Comparison of ENCODE assay signal across 10 mouse cellular contexts in the genomic region with DNA sequence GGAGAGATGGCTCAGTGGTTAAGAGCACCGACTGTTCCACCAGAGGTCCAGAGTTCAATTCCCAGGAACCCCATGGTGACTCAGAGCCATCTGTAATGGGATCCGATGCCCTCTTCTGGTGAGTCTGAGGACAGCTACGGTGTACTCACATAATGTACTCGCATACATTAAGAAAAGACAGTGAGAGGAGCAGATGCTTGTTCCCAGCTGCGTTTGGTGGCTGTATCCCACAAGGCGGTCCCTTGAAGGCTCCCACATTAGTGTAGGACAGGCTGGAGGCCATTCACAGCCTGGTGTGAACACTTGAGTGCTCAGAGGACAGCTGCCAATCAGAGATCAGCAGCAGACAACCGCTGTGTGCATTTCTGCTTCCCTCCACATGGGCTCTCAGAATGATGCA. TPM values are rescaled to one million over a fixed set of nuclear protein-coding genes. Genes with fewer than 3 reads are reported as not detected.
DNase-seq lines count a peak whose midpoint lies in the region; ATAC-seq and TF ChIP-seq lines count a peak whose summit lies in the region.
"Had no signal": no experiment of that assay in that cellular context is flagged by ENCODE, and none has a peak within 500 bp of the region (broad histone marks: within the 10 kb centered on the region; RNA-seq: fewer than 3 reads in every experiment).

No protein-coding gene starts in this region.

- H3K4me2 ChIP-seq in midbrain, embryonic 15.5 days = no peak overlapping the region

- no peak overlapping the region for H3K4me3 ChIP-seq in heart, adult 2 months
- no peak overlapping the region for H3K4me3 ChIP-seq in midbrain, embryonic 10.5 days
- H3K4me3 ChIP-seq in midbrain, embryonic 15.5 days = no peak overlapping the region

- H3K9me3 ChIP-seq in midbrain, embryonic 10.5 days (replicated peaks) = no peaks in the 10 kb centered on the region
- H3K9me3 ChIP-seq in midbrain, embryonic 15.5 days = no peaks in the 10 kb centered on the region

- TF ChIP-seq POLR2A in heart, adult 2 months (IDR thresholded peaks at IDR 0.05; ENCODE audit: insufficient read depth, low read depth, low read length) = no peak

- H3K36me3 ChIP-seq in heart, adult 2 months (ENCODE audit: control insufficient read depth, insufficient read depth, low read length) = no peaks in the 10 kb centered on the region
- peaks cover 77% of the 10 kb centered on the region for H3K36me3 ChIP-seq in midbrain, embryonic 10.5 days
- H3K36me3 ChIP-seq in midbrain, embryonic 15.5 days (replicated peaks) = peaks cover 41% of the 10 kb centered on the region

- H3K27me3 ChIP-seq in heart, adult 2 months (ENCODE audit: control insufficient read depth, insufficient read depth, low read length) = no peaks in the 10 kb centered on the region
- H3K27me3 ChIP-seq in midbrain, embryonic 10.5 days (ENCODE audit: low read depth, poor library complexity, severe bottlenecking) = no peaks in the 10 kb centered on the region
- H3K27me3 ChIP-seq in midbrain, embryonic 15.5 days (replicated peaks) = no peaks in the 10 kb centered on the region

- intact Hi-C loops in heart, adult 2 months (cut with DNase I) = no loop called here

- no peak for TF ChIP-seq EP300 in heart, adult 2 months (IDR thresholded peaks at IDR 0.05; ENCODE audit: insufficient read depth, low read depth, low read length)

- no peak overlapping the region for H3K27ac ChIP-seq in heart, adult 2 months
- no peak overlapping the region for H3K27ac ChIP-seq in midbrain, embryonic 10.5 days (replicated peaks)
- H3K27ac ChIP-seq in midbrain, embryonic 15.5 days = no peak overlapping the region
- H3K27ac ChIP-seq: macrophage had no signal

- no peak for ATAC-seq in midbrain, embryonic 15.5 days (replicated peaks)
- ATAC-seq: activated CD4-positive, CD25-positive, alpha-beta regulatory T cell, adult 4 months had no signal

- DNase-seq in heart, adult 2 months = no peak
- no peak for DNase-seq in heart, postnatal 4 days
- peak; percentile 44 for DNase-seq in midbrain, embryonic 10.5 days (ENCODE audit: low spot score)
- peak; percentile 34 for DNase-seq in brain, adult 2 months (ENCODE audit: low read depth, low spot score)
- peak; percentile 64 for DNase-seq in retina, postnatal 1 day
- no peak for DNase-seq in right cerebral cortex, postnatal 36 days (ENCODE audit: low spot score in 2 of 2)
- DNase-seq in ovary, postnatal 14 days (ENCODE audit: low spot score) = no peak

- no peak overlapping the region for H3K9ac ChIP-seq in heart, adult 2 months (ENCODE audit: low read depth, low read length)
- no peak overlapping the region for H3K9ac ChIP-seq in midbrain, embryonic 15.5 days

- TF ChIP-seq CTCF in heart, adult 2 months (IDR thresholded peaks at IDR 0.05) = peak; percentile 35

- H3K79me2 ChIP-seq in heart, adult 2 months (replicated peaks; ENCODE audit: control insufficient read depth, insufficient read depth, low read length) = peaks cover 4% of the 10 kb centered on the region

- 72% methylated on average over 7 of the region's 7 CpGs for WGBS in heart, adult 2 months
- WGBS in midbrain, embryonic 10.5 days = 63% methylated on average over 7 of the region's 7 CpGs
- WGBS in midbrain, embryonic 15.5 days = 48% methylated on average over 7 of the region's 7 CpGs

- peaks cover 3% of the 10 kb centered on the region; the same call in 1 of the 2 replicates for H3K4me1 ChIP-seq in heart, adult 2 months (ENCODE audit: control insufficient read depth, insufficient read depth, low read length)
- H3K4me1 ChIP-seq in midbrain, embryonic 10.5 days = peaks cover 9% of the 10 kb centered on the region
- peaks cover 6% of the 10 kb centered on the region for H3K4me1 ChIP-seq in midbrain, embryonic 15.5 days

RNA-seq across cellular contexts. Expression of a gene that starts 4.4 kb away (rescaled TPM):
- total RNA-seq in heart, adult 2 months (2021) = 10 to 100 TPM; 31.2 to 32.5 TPM
- 13.9 and 28.9 TPM in 2 replicates for polyA plus RNA-seq in heart, adult 2 months (2012; rRNA removed)
- 10 to 100 TPM; 33.4 to 33.9 TPM for total RNA-seq in heart, postnatal 4 days (2021)
- polyA plus RNA-seq in midbrain, embryonic 10.5 days (2016; fragmentation: Nextera tagmentation; extraction: Ambion mirVana) = 47.8 and 51.2 TPM in 2 replicates
- polyA plus RNA-seq in midbrain, embryonic 15.5 days (2015; fragmentation: Nextera tagmentation; extraction: Ambion mirVana) = 61.7 and 68.0 TPM in 2 replicates

RNA-seq across cellular contexts. Expression of a gene that starts 24.0 kb away (rescaled TPM):
- 1 to 10 TPM; 8.0 to 9.5 TPM for total RNA-seq in heart, adult 2 months (2021)
- polyA plus RNA-seq in heart, adult 2 months (2012; rRNA removed) = 5.5 and 8.6 TPM in 2 replicates
- 10 to 100 TPM; 13.9 to 14.9 TPM for total RNA-seq in heart, postnatal 4 days (2021)
- polyA plus RNA-seq in midbrain, embryonic 10.5 days (2016; fragmentation: Nextera tagmentation; extraction: Ambion mirVana) = 38.9 and 42.1 TPM in 2 replicates
- polyA plus RNA-seq in midbrain, embryonic 15.5 days (2015; fragmentation: Nextera tagmentation; extraction: Ambion mirVana) = 29.6 and 37.4 TPM in 2 replicates

RNA-seq across cellular contexts. Expression of a gene that starts 34.5 kb away (rescaled TPM):
- 10 to 100 TPM; 14.7 to 16.6 TPM for total RNA-seq in heart, adult 2 months (2021)
- 15.1 and 19.1 TPM in 2 replicates for polyA plus RNA-seq in heart, adult 2 months (2012; rRNA removed)
- total RNA-seq in heart, postnatal 4 days (2021) = 10 to 100 TPM; 18.7 to 19.6 TPM
- 107 and 108 TPM in 2 replicates for polyA plus RNA-seq in midbrain, embryonic 10.5 days (2016; fragmentation: Nextera tagmentation; extraction: Ambion mirVana)
- 143 and 159 TPM in 2 replicates for polyA plus RNA-seq in midbrain, embryonic 15.5 days (2015; fragmentation: Nextera tagmentation; extraction: Ambion mirVana)

RNA-seq across cellular contexts. Expression of a gene that starts 42.1 kb away (rescaled TPM):
- total RNA-seq in heart, adult 2 months (2021) = 1 to 10 TPM; 6.0 to 7.8 TPM
- 4.1 and 6.3 TPM in 2 replicates for polyA plus RNA-seq in heart, adult 2 months (2012; rRNA removed)
- 1 to 10 TPM; 8.9 to 9.5 TPM for total RNA-seq in heart, postnatal 4 days (2021)
- 22.2 and 23.6 TPM in 2 replicates for polyA plus RNA-seq in midbrain, embryonic 10.5 days (2016; fragmentation: Nextera tagmentation; extraction: Ambion mirVana)
- 22.6 and 23.3 TPM in 2 replicates for polyA plus RNA-seq in midbrain, embryonic 15.5 days (2015; fragmentation: Nextera tagmentation; extraction: Ambion mirVana)

Comparison
In these comparisons a context has a peak if more than half of its experiments do, and no peak if none do; other contexts are left out.
1. DNase-seq: peak in midbrain, embryonic 10.5 days (single experiment), brain, adult 2 months (single experiment) and retina, postnatal 1 day (single experiment); none in heart, adult 2 months (0 of 2), heart, postnatal 4 days (single experiment), right cerebral cortex, postnatal 36 days (0 of 2) and ovary, postnatal 14 days (single experiment).